Mouse (Mus musculus): ENCODE results near the gene Kpna4. TPM values are rescaled to one million over a fixed set of nuclear protein-coding genes. Genes with fewer than 3 reads are reported as not detected.
A peak's percentile ranks its signal among the peaks of the same experiment; 100 is the strongest.

Kpna4 gene
- polyA plus RNA-seq, 1 experiment: 24.0 TPM

DNA sequence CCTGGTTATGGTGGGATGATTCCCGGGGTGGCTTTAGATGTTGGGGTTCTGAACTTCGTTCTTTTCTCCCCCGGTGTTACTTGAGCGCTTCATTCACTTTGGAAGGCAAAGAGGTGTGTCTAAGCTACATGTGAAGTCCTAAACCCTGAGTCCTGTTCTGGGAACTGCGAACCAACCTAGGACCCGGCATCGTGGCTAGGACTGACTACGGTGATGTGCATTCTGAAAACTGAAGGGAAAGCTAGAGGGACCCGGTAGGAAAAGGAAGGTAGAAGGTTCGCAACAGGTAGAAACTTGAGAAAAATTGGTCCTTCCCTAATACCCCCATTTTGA, 399 bp upstream of the Kpna4 start:
- no peaks in the 10 kb centered on the region for H3K27me3 ChIP-seq (ENCODE audit: control insufficient read depth, insufficient read depth, insufficient read length)
- peak overlapping the region; percentile 62 for H3ac ChIP-seq (ENCODE audit: control insufficient read depth, insufficient read length, low read depth)
- H3K4me3 ChIP-seq (ENCODE audit: insufficient read depth, poor library complexity, severe bottlenecking): peak overlapping the region; percentile 78
- TF ChIP-seq MAX (IDR thresholded peaks at IDR 0.05): no peak
- no peak for TF ChIP-seq USF1 (IDR thresholded peaks at IDR 0.05; ENCODE audit: low read depth)
- no peak for TF ChIP-seq MYOG (IDR thresholded peaks at IDR 0.05; ENCODE audit: control insufficient read depth, extremely low read depth, insufficient read length)
- no peak for TF ChIP-seq MYOD1 (IDR thresholded peaks at IDR 0.05; ENCODE audit: control insufficient read depth, insufficient read length, low read depth)
- no peak for TF ChIP-seq CEBPB (IDR thresholded peaks at IDR 0.05; ENCODE audit: low read depth)
- TF ChIP-seq FOSL1 (IDR thresholded peaks at IDR 0.05; ENCODE audit: insufficient read depth, low read length, poor library complexity, severe bottlenecking): no peak
- TF ChIP-seq CTCF (IDR thresholded peaks at IDR 0.05; ENCODE audit: control insufficient read depth, insufficient read depth, insufficient read length): no peak
- peaks cover 38% of the 10 kb centered on the region for H3K79me3 ChIP-seq (ENCODE audit: low read depth)
- H3K36me3 ChIP-seq (ENCODE audit: control insufficient read depth, insufficient read depth): peaks cover 12% of the 10 kb centered on the region
- H3K79me2 ChIP-seq (ENCODE audit: control insufficient read depth, insufficient read depth): peaks cover 47% of the 10 kb centered on the region

DNA sequence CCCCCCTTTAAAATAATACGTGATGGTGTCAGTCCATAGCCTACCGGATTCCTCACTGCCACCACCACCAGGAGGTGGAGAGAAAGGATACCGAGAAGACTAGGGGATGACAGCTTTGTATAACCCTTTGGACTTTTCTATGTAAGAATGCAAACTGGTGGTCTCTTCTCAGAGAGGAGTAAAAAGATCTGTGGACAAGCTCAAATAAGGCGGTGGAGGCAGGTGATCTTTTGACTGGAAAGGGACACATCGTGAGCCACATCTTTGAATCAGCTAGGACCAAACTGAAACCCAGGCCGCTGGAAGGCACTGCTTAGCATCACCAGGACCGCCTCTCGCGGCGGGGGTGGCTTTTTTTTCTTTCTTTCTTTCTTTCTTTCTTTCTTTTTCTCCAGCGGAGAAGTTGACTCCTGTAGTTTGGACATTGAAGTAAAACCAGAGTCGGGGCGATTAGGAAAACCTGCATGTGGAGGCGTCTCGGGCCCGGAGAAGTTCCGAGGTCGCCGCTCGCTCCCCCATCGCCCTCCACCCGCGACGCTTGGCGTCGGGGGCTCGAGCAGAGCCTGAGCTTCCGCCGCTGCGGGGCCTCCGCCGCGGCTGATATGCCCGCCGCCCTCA, 913 bp downstream of the Kpna4 start:
- Histone ChIP-seq H3ac (ENCODE audit: control insufficient read depth, insufficient read length, low read depth) (peak overlapping the region; percentile 99), H3K36me3 (ENCODE audit: control insufficient read depth, insufficient read depth) (peaks cover 12% of the 10 kb centered on the region), H3K4me3 (ENCODE audit: insufficient read depth, poor library complexity, severe bottlenecking) (peak overlapping the region; percentile 78), H3K79me2 (ENCODE audit: control insufficient read depth, insufficient read depth) (peaks cover 60% of the 10 kb centered on the region), H3K79me3 (ENCODE audit: low read depth) (peaks cover 51% of the 10 kb centered on the region), H3K27me3 (ENCODE audit: control insufficient read depth, insufficient read depth, insufficient read length) (no peaks in the 10 kb centered on the region)
- TF ChIP-seq USF1 (IDR thresholded peaks at IDR 0.05; ENCODE audit: low read depth): no peak
- no peak for TF ChIP-seq CEBPB (IDR thresholded peaks at IDR 0.05; ENCODE audit: low read depth)
- TF ChIP-seq MYOD1 (IDR thresholded peaks at IDR 0.05; ENCODE audit: control insufficient read depth, insufficient read length, low read depth): no peak
- TF ChIP-seq CTCF (IDR thresholded peaks at IDR 0.05; ENCODE audit: control insufficient read depth, insufficient read depth, insufficient read length): no peak
- TF ChIP-seq MAX (IDR thresholded peaks at IDR 0.05): no peak
- TF ChIP-seq MYOG (IDR thresholded peaks at IDR 0.05; ENCODE audit: control insufficient read depth, extremely low read depth, insufficient read length): no peak
- TF ChIP-seq FOSL1 (IDR thresholded peaks at IDR 0.05; ENCODE audit: insufficient read depth, low read length, poor library complexity, severe bottlenecking): no peak

DNA sequence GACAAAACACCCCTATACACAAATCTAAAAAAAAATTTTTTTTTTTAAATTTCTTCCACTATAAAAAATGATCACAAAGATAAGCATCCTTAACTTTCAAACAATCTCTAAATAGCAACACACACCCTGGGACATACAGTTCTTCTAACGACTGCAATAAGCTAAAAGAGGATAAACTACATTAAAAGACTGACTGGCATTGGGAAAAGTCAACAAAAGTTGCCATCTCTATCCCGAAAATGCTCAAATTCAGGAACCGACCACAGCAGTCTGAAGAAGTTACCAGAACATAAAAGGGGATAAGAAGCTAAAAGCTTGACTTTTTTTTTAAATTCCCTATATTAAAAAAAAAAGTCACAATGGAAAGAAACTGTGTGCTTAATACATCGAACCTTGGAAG, 1.5 kb downstream of the Kpna4 start:
- peak overlapping the region; percentile 78 for H3K4me3 ChIP-seq (ENCODE audit: insufficient read depth, poor library complexity, severe bottlenecking)

DNA sequence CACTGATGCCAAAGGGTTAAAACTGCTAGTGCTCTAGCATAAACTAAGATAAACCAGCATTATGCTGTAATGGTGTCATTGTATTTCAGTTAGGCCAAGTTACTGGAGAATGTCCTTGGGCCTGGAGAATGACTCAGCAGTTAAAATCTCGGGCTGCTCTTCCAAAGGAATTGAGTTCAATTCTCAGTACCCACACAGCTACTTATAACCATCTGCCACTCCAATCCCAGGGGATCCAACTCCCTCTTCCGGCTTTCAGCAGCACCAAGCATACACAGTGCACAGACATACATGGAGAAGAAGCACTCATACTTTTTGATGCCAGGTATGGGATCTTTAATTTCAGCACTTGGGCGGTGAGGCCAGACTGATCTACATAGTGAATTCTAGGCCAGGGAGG, 8.1 kb downstream of the Kpna4 start:
- Histone ChIP-seq H3K36me3 (ENCODE audit: control insufficient read depth, insufficient read depth) (peaks cover 5% of the 10 kb centered on the region), H3ac (ENCODE audit: control insufficient read depth, insufficient read length, low read depth) (no peak overlapping the region), H3K79me2 (ENCODE audit: control insufficient read depth, insufficient read depth) (peaks cover 100% of the 10 kb centered on the region), H3K4me3 (ENCODE audit: insufficient read depth, poor library complexity, severe bottlenecking) (no peak overlapping the region), H3K27me3 (ENCODE audit: control insufficient read depth, insufficient read depth, insufficient read length) (no peaks in the 10 kb centered on the region), H3K79me3 (ENCODE audit: low read depth) (peaks cover 99% of the 10 kb centered on the region)
- no peak for TF ChIP-seq MAX (IDR thresholded peaks at IDR 0.05)

More for the DNA sequence above, 1.5 kb downstream of the Kpna4 start:
- Histone ChIP-seq H3K79me2 (ENCODE audit: control insufficient read depth, insufficient read depth) (peaks cover 65% of the 10 kb centered on the region), H3ac (ENCODE audit: control insufficient read depth, insufficient read length, low read depth) (peak overlapping the region; percentile 99), H3K36me3 (ENCODE audit: control insufficient read depth, insufficient read depth) (peaks cover 12% of the 10 kb centered on the region), H3K27me3 (ENCODE audit: control insufficient read depth, insufficient read depth, insufficient read length) (no peaks in the 10 kb centered on the region), H3K79me3 (ENCODE audit: low read depth) (peaks cover 56% of the 10 kb centered on the region)
- TF ChIP-seq USF1 (IDR thresholded peaks at IDR 0.05; ENCODE audit: low read depth): no peak
- no peak for TF ChIP-seq MYOD1 (IDR thresholded peaks at IDR 0.05; ENCODE audit: control insufficient read depth, insufficient read length, low read depth)
- no peak for TF ChIP-seq CEBPB (IDR thresholded peaks at IDR 0.05; ENCODE audit: low read depth)
- TF ChIP-seq CTCF (IDR thresholded peaks at IDR 0.05; ENCODE audit: control insufficient read depth, insufficient read depth, insufficient read length): no peak
- no peak for TF ChIP-seq FOSL1 (IDR thresholded peaks at IDR 0.05; ENCODE audit: insufficient read depth, low read length, poor library complexity, severe bottlenecking)
- no peak for TF ChIP-seq MAX (IDR thresholded peaks at IDR 0.05)
- no peak for TF ChIP-seq MYOG (IDR thresholded peaks at IDR 0.05; ENCODE audit: control insufficient read depth, extremely low read depth, insufficient read length)

DNA sequence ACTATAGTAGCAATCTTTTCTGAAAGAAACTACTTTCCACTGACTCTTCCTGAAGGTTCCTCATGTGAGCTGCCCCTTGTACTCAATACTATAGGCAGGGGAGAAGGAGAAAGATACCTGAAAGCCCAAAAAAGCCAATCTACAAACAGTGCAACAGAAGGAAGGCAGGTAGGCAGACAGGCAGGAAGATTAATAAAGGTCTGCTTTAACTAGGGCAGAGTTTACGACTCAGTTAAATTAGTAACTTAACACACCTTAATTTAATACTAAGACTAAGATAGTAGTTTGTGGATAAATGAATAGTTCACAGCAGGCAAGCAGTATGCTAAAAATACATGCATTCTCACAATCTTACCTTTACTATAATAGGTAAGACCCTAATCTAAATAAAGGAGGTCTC, 12.2 kb downstream of the Kpna4 start:
- Histone ChIP-seq H3K27me3 (ENCODE audit: control insufficient read depth, insufficient read depth, insufficient read length) (no peaks in the 10 kb centered on the region), H3K4me3 (ENCODE audit: insufficient read depth, poor library complexity, severe bottlenecking) (no peak overlapping the region), H3K79me2 (ENCODE audit: control insufficient read depth, insufficient read depth) (peaks cover 100% of the 10 kb centered on the region), H3K36me3 (ENCODE audit: control insufficient read depth, insufficient read depth) (peaks cover 9% of the 10 kb centered on the region), H3K79me3 (ENCODE audit: low read depth) (peaks cover 99% of the 10 kb centered on the region), H3ac (ENCODE audit: control insufficient read depth, insufficient read length, low read depth) (no peak overlapping the region)
- TF ChIP-seq USF1 (IDR thresholded peaks at IDR 0.05; ENCODE audit: low read depth) (no peak), FOSL1 (IDR thresholded peaks at IDR 0.05; ENCODE audit: insufficient read depth, low read length, poor library complexity, severe bottlenecking) (no peak), MYOG (IDR thresholded peaks at IDR 0.05; ENCODE audit: control insufficient read depth, extremely low read depth, insufficient read length) (no peak), MYOD1 (IDR thresholded peaks at IDR 0.05; ENCODE audit: control insufficient read depth, insufficient read length, low read depth) (no peak), MAX (IDR thresholded peaks at IDR 0.05) (no peak), CEBPB (IDR thresholded peaks at IDR 0.05; ENCODE audit: low read depth) (no peak), CTCF (IDR thresholded peaks at IDR 0.05; ENCODE audit: control insufficient read depth, insufficient read depth, insufficient read length) (no peak)

DNA sequence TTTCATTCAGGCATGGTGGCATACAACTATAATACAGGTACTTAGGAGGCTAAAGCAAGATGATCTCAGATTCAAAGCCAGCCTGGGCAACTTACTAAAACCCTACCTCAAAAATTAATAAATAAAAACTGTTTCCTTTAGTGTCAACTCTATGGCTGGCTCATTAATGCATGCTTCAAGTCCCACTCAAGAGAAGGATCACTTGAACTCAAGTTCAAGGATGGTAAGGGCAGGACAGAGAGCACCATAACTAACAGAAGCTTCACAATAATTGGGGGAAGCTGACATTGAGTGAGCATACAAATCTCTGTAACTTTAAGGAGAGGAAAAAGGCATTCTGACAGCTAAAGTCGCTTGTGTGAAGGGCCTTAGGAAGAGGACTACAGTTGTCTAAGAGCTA, 13.0 kb downstream of the Kpna4 start:
- Histone ChIP-seq H3ac (ENCODE audit: control insufficient read depth, insufficient read length, low read depth) (no peak overlapping the region), H3K4me3 (ENCODE audit: insufficient read depth, poor library complexity, severe bottlenecking) (no peak overlapping the region), H3K79me2 (ENCODE audit: control insufficient read depth, insufficient read depth) (peaks cover 100% of the 10 kb centered on the region), H3K27me3 (ENCODE audit: control insufficient read depth, insufficient read depth, insufficient read length) (no peaks in the 10 kb centered on the region), H3K36me3 (ENCODE audit: control insufficient read depth, insufficient read depth) (peaks cover 9% of the 10 kb centered on the region), H3K79me3 (ENCODE audit: low read depth) (peaks cover 99% of the 10 kb centered on the region)
- TF ChIP-seq MYOG (IDR thresholded peaks at IDR 0.05; ENCODE audit: control insufficient read depth, extremely low read depth, insufficient read length) (no peak), MAX (IDR thresholded peaks at IDR 0.05) (no peak), MYOD1 (IDR thresholded peaks at IDR 0.05; ENCODE audit: control insufficient read depth, insufficient read length, low read depth) (no peak), CEBPB (IDR thresholded peaks at IDR 0.05; ENCODE audit: low read depth) (no peak), CTCF (IDR thresholded peaks at IDR 0.05; ENCODE audit: control insufficient read depth, insufficient read depth, insufficient read length) (no peak), FOSL1 (IDR thresholded peaks at IDR 0.05; ENCODE audit: insufficient read depth, low read length, poor library complexity, severe bottlenecking) (no peak), USF1 (IDR thresholded peaks at IDR 0.05; ENCODE audit: low read depth) (no peak)
